10 mouse cellular contexts compared by ENCODE assay signal in genomic region chr1:92177599-92177998, GRCm38 (mm10). TPM values are rescaled to one million over a fixed set of nuclear protein-coding genes. Genes with fewer than 3 reads are reported as not detected.
DNase-seq lines count a peak whose midpoint lies in the region; ATAC-seq and TF ChIP-seq lines count a peak whose summit lies in the region.
"Had no signal": no experiment of that assay in that cellular context is flagged by ENCODE, and none has a peak within 500 bp of the region (broad histone marks: within the 10 kb centered on the region; RNA-seq: fewer than 3 reads in every experiment).

No protein-coding gene starts in this region.

- H3K27ac ChIP-seq in heart, postnatal 0 days (ENCODE audit: low read depth) = peak overlapping the region; percentile 46
- H3K27ac ChIP-seq in forebrain, embryonic 10.5 days = peak overlapping the region; percentile 97
- no peak overlapping the region for H3K27ac ChIP-seq in hindbrain, embryonic 12.5 days
- H3K27ac ChIP-seq in midbrain, embryonic 16.5 days (ENCODE audit: low read length) = peak overlapping the region; percentile 43
- H3K27ac ChIP-seq: lung, embryonic 15.5 days had no signal

- 80% methylated on average over 5 of the region's 5 CpGs for WGBS in heart, postnatal 0 days
- 33% methylated on average over 5 of the region's 5 CpGs for WGBS in forebrain, embryonic 10.5 days
- WGBS in hindbrain, embryonic 12.5 days = 35% methylated on average over 5 of the region's 5 CpGs
- WGBS in midbrain, embryonic 16.5 days = 10% methylated on average over 5 of the region's 5 CpGs

- DNase-seq in heart, postnatal 0 days (ENCODE audit: low spot score) = no peak
- no peak for DNase-seq in heart, postnatal 14 days
- peak; percentile 19 for DNase-seq in forebrain, embryonic 10.5 days (ENCODE audit: extremely low spot score, low spot score)
- no peak for DNase-seq in liver
- DNase-seq in ovary, adult 18-20 months (ENCODE audit: low spot score) = no peak
- DNase-seq: right cerebral cortex, postnatal 4 days had no signal

- no peaks in the 10 kb centered on the region for H3K27me3 ChIP-seq in heart, postnatal 0 days (ENCODE audit: control insufficient read depth, insufficient read depth, low read length)
- H3K27me3 ChIP-seq in forebrain, embryonic 10.5 days (ENCODE audit: poor library complexity, severe bottlenecking) = no peaks in the 10 kb centered on the region
- no peaks in the 10 kb centered on the region for H3K27me3 ChIP-seq in hindbrain, embryonic 12.5 days
- H3K27me3 ChIP-seq in midbrain, embryonic 16.5 days (ENCODE audit: control insufficient read depth, insufficient read depth, low read depth, low read length) = no peaks in the 10 kb centered on the region
- H3K27me3 ChIP-seq: lung, embryonic 15.5 days had no signal

- no peak overlapping the region for H3K4me3 ChIP-seq in heart, postnatal 0 days (ENCODE audit: low read depth, low read length)
- peak overlapping the region; percentile 83; the same call in 1 of the 2 replicates for H3K4me3 ChIP-seq in forebrain, embryonic 10.5 days
- no peak overlapping the region for H3K4me3 ChIP-seq in hindbrain, embryonic 12.5 days
- H3K4me3 ChIP-seq in midbrain, embryonic 16.5 days (ENCODE audit: low read depth, low read length) = 0 out of 2 replicates have a peak overlapping the region, but pooled peaks have one; percentile 89
- H3K4me3 ChIP-seq: lung, embryonic 15.5 days had no signal

- H3K9me3 ChIP-seq in heart, postnatal 0 days (replicated peaks; ENCODE audit: control insufficient read depth, low read length) = no peaks in the 10 kb centered on the region
- H3K9me3 ChIP-seq in forebrain, embryonic 10.5 days = no peaks in the 10 kb centered on the region
- no peaks in the 10 kb centered on the region for H3K9me3 ChIP-seq in hindbrain, embryonic 12.5 days (replicated peaks)
- no peaks in the 10 kb centered on the region for H3K9me3 ChIP-seq in midbrain, embryonic 16.5 days (replicated peaks; ENCODE audit: control insufficient read depth, low read length, poor library complexity, severe bottlenecking)
- H3K9me3 ChIP-seq: lung, embryonic 15.5 days had no signal

- TF ChIP-seq CTCF in heart, postnatal 0 days (IDR thresholded peaks at IDR 0.05; ENCODE audit: low read depth) = no peak

- no peak for ATAC-seq in heart, postnatal 0 days (ENCODE audit: insufficient read depth, low read depth)
- no peak for ATAC-seq in hindbrain, embryonic 12.5 days (ENCODE audit: low FRiP score)
- no peak for ATAC-seq in midbrain, embryonic 16.5 days
- no peak for ATAC-seq in activated CD4-positive, CD25-positive, alpha-beta regulatory T cell, adult 4 months

- no peak overlapping the region for H3K4me2 ChIP-seq in heart, postnatal 0 days (ENCODE audit: low read depth, low read length)
- H3K4me2 ChIP-seq in hindbrain, embryonic 12.5 days (replicated peaks) = peak overlapping the region; percentile 64
- H3K4me2 ChIP-seq in midbrain, embryonic 16.5 days (ENCODE audit: low read length) = peak overlapping the region; percentile 67

- no peaks in the 10 kb centered on the region for H3K36me3 ChIP-seq in heart, postnatal 0 days (replicated peaks; ENCODE audit: control insufficient read depth, insufficient read depth, low read length)
- H3K36me3 ChIP-seq in forebrain, embryonic 10.5 days (replicated peaks) = no peaks in the 10 kb centered on the region; the same call in 1 of the 2 replicates
- H3K36me3 ChIP-seq in hindbrain, embryonic 12.5 days = no peaks in the 10 kb centered on the region
- no peaks in the 10 kb centered on the region for H3K36me3 ChIP-seq in midbrain, embryonic 16.5 days (ENCODE audit: control insufficient read depth, insufficient read depth, low read length)
- H3K36me3 ChIP-seq: lung, embryonic 15.5 days had no signal

- no peak for TF ChIP-seq EP300 in heart, postnatal 0 days (IDR thresholded peaks at IDR 0.05; ENCODE audit: low read depth)

- H3K9ac ChIP-seq in heart, postnatal 0 days (replicated peaks; ENCODE audit: low read depth, low read length) = no peak overlapping the region
- H3K9ac ChIP-seq in hindbrain, embryonic 12.5 days = peak overlapping the region; percentile 94; the same call in 1 of the 2 replicates
- peak overlapping the region; percentile 51; the same call in 1 of the 2 replicates for H3K9ac ChIP-seq in midbrain, embryonic 16.5 days (ENCODE audit: low read depth, low read length)
- H3K9ac ChIP-seq: lung, embryonic 15.5 days had no signal

- peaks cover 30% of the 10 kb centered on the region for H3K4me1 ChIP-seq in heart, postnatal 0 days (ENCODE audit: control insufficient read depth, insufficient read depth)
- peaks cover 63% of the 10 kb centered on the region for H3K4me1 ChIP-seq in forebrain, embryonic 10.5 days
- H3K4me1 ChIP-seq in hindbrain, embryonic 12.5 days = peaks cover 45% of the 10 kb centered on the region
- H3K4me1 ChIP-seq in midbrain, embryonic 16.5 days (ENCODE audit: control insufficient read depth, insufficient read depth, low read length) = peaks cover 40% of the 10 kb centered on the region

- intact Hi-C loops in heart, postnatal 14 days (cut with DNase I) = loop anchor here (5.0 kb wide), 3 partner anchors 60 to 210 kb away; no protein-coding TSS in a partner anchor

RNA-seq across cellular contexts. Expression of gene Hdac4, which starts 17.9 kb away (rescaled TPM):
- total RNA-seq in heart, postnatal 0 days (2014; rRNA removed; ENCODE audit: low replicate concordance) = 13.0 and 23.8 TPM in 2 replicates
- 6.8 and 7.6 TPM in 2 replicates for polyA plus RNA-seq in heart, postnatal 0 days (2015; fragmentation: Nextera tagmentation; extraction: Ambion mirVana)
- total RNA-seq in heart, postnatal 14 days (2021) = 10 to 100 TPM; 35.4 to 36.2 TPM
- polyA plus RNA-seq in forebrain, embryonic 10.5 days (2016; fragmentation: Nextera tagmentation; extraction: Ambion mirVana) = 19.4 and 20.6 TPM in 2 replicates
- polyA plus RNA-seq in hindbrain, embryonic 12.5 days (2016; fragmentation: Nextera tagmentation; extraction: Ambion mirVana) = 22.8 and 25.5 TPM in 2 replicates
- 24.8 and 25.3 TPM in 2 replicates for polyA plus RNA-seq in midbrain, embryonic 16.5 days (2015; fragmentation: Nextera tagmentation; extraction: Ambion mirVana)
- polyA plus RNA-seq in activated CD4-positive, CD25-positive, alpha-beta regulatory T cell, adult 4 months (2017; shearing (Covaris generic)) = 10 to 100 TPM; 46.3 to 62.1 TPM

Comparison
In these comparisons a context has a peak if more than half of its experiments do, and no peak if none do; other contexts are left out.
1. H3K4me3 ChIP-seq: peak in forebrain, embryonic 10.5 days (single experiment) and midbrain, embryonic 16.5 days (single experiment); none in heart, postnatal 0 days (single experiment) and hindbrain, embryonic 12.5 days (single experiment).